Mouse (Mus musculus) neutrophil, adult 5-6 weeks (primary cell): ENCODE results near the gene Banf2. TPM values are rescaled to one million over a fixed set of nuclear protein-coding genes. Genes with fewer than 3 reads are reported as not detected.

ENCODE experiments used
- ATAC-seq: fragments of 151-379, 151-347 bp; 2 replicates; pipeline ENCODE4 v1.8.0; 2017; ENCODE audit warnings: mild to moderate bottlenecking, moderate TSS enrichment; ENCODE audit not compliant: insufficient number of reproducible peaks, poor library complexity, low FRiP score, severe bottlenecking; ENCODE audit errors: extremely low read depth
- total RNA-seq: library from RNA; stranded (forward); fragments of 200-1000 nt; gene quantifications from 2 replicates; pipeline ENCODE4 v1.2.3, GENCODE M21; 2017

Gene Banf2
- total RNA-seq = not detected in 2 replicates

- no peak for ATAC-seq
Observed at GRCm38 (mm10) chr2:144032664-144033063, at the start of gene Banf2. Gene Banf2, plus strand, starts transcription at chr2:144033059.

GRCm38 (mm10) chr2:143983482-143983881, 49.4 kb upstream of the Banf2 start:
- no peak for ATAC-seq

- ATAC-seq = no peak
Observed at GRCm38 (mm10) chr2:143987485-143987884, 45.4 kb upstream of the Banf2 start.

- no peak for ATAC-seq
Observed at GRCm38 (mm10) chr2:143988016-143988415, 44.8 kb upstream of the Banf2 start.

- ATAC-seq = no peak
Observed at GRCm38 (mm10) chr2:143990997-143991396, 41.9 kb upstream of the Banf2 start.

GRCm38 (mm10) chr2:143991964-143992672, 40.7 kb upstream of the Banf2 start:
- no peak for ATAC-seq

- no peak for ATAC-seq
Observed at GRCm38 (mm10) chr2:143992977-143993376, 39.9 kb upstream of the Banf2 start.

- ATAC-seq = no peak
Observed at GRCm38 (mm10) chr2:144002229-144002984, 30.5 kb upstream of the Banf2 start.

- ATAC-seq = no peak
Observed at GRCm38 (mm10) chr2:144003544-144003943, 29.3 kb upstream of the Banf2 start.

GRCm38 (mm10) chr2:144005166-144005955, 27.5 kb upstream of the Banf2 start:
- no peak for ATAC-seq

- ATAC-seq = no peak
Observed at GRCm38 (mm10) chr2:144006686-144007085, 26.2 kb upstream of the Banf2 start.

GRCm38 (mm10) chr2:144007211-144007610, 25.6 kb upstream of the Banf2 start:
- no peak for ATAC-seq

- no peak for ATAC-seq
Observed at GRCm38 (mm10) chr2:144009081-144009480, 23.8 kb upstream of the Banf2 start.

GRCm38 (mm10) chr2:144009551-144010281, 23.1 kb upstream of the Banf2 start:
- peak; percentile 17; the same call in 1 of the 2 replicates for ATAC-seq

- ATAC-seq = peak; percentile 40
Observed at GRCm38 (mm10) chr2:144010282-144011044, 22.4 kb upstream of the Banf2 start.

GRCm38 (mm10) chr2:144011080-144011551, 21.7 kb upstream of the Banf2 start, which contains the start of gene Rrbp1:
Gene Rrbp1, minus strand, starts transcription at chr2:144011263.
- ATAC-seq = peak; percentile 90

- no peak for ATAC-seq
Observed at GRCm38 (mm10) chr2:144014051-144014450, 18.8 kb upstream of the Banf2 start.

- no peak for ATAC-seq
Observed at GRCm38 (mm10) chr2:144014481-144014880, 18.4 kb upstream of the Banf2 start.
